Mouse (Mus musculus) urinary bladder, adult 2 months (tissue): ENCODE results near the gene Zfp646. TPM values are rescaled to one million over a fixed set of nuclear protein-coding genes. Genes with fewer than 3 reads are reported as not detected.
"Not testable (repeated sequence)": the region's sequence is repeated elsewhere in the genome, so short reads cannot be mapped to it uniquely, and the experiment has no call there.

Source experiments
- DNase-seq: peaks from one replicate; pipeline ENCODE4 v3.0.0; 2022; ENCODE audit warnings: low spot score
- polyA plus RNA-seq: library from polyadenylated mRNA; depleted of rRNA; stranded (reverse); fragments of >200 nt; gene quantifications from 2 replicates; pipeline ENCODE4 v1.2.3, GENCODE M21; 2012; rRNA removed

Zfp646 gene
- polyA plus RNA-seq: 12.2 and 15.6 TPM in 2 replicates

DNA sequence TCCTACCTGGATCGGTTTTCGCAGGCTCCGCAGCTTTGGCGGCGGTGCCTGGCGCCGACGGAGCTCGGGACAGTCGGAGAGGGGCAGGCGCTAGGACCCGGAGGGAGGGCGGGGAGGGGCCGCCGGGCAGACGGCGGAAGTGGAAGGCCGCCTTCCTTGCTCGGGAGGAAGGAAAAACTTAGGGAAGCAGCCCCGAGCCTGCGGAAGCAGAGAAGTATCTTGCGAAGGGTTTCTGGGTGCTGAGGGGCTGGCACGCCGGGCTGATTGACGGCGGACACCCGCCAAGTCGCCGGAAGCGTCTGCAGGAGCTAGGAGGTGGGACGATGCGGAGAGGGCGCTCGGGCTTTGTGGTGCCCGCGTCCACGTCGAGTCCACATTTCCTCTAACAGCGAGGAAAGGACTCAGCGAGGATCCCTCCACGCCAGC lies at the start of gene Zfp646:
TSS of gene Zfp646 (plus strand) at position 181 of the 426 bp plus-strand sequence.
- DNase-seq: no peak

DNA sequence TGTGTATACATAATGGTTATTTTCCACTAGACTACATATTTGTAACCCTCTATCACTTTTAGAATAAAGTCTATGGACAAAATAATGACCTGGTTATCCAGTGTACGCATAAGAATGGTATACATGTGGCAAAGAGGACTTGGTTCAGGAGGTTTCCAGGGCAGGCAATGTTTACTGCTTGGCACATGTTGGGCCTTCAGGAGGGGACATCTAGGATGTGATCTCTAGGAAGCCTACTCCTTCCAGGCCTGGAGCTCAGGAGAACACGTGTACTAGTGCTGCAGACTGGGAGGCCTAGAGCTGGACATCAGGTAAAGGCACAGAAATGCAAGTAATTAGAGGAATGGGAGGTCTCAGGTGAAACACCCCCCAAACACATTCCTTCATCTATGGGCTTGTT lies 40.5 kb upstream of the Zfp646 start:
- no peak for DNase-seq

DNA sequence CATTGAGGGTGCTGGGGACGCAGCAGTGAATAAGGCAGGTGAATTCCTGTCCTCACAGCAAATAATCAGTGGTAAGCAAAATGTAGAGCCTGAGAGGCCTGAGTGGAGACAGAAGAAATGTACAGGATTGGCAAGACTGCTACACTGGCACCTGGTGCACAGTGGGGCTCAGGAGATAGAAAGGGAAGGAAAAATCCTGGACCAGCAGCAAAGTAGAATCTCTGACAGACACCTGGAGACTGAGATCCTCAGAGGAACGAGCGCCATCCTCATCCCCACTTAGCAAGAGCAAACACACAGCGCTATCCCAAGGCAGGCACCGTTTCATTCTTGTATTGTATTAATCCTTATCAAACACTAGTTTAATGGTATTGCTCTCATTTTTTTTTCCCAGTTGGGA lies 38.5 kb upstream of the Zfp646 start:
- no peak for DNase-seq

DNA sequence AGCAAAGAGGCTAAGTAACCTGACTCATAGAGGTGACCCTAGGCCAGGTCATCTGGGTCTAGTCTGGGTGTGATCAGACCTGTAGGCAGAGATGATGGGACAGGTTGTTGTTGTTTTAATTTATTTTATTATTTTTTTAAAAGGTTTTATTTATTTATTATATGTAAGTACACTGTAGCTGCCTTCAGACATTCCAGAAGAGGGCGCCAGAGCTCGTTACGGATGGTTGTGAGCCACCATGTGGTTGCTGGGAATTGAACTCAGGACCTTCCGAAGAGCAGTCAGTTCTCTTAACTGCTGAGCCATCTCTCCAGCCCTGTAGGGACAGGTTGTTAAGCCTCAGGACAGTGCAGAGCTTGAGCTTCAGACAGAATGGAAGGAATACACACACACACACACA lies 38.1 kb upstream of the Zfp646 start:
- DNase-seq: not testable (repeated sequence)

DNA sequence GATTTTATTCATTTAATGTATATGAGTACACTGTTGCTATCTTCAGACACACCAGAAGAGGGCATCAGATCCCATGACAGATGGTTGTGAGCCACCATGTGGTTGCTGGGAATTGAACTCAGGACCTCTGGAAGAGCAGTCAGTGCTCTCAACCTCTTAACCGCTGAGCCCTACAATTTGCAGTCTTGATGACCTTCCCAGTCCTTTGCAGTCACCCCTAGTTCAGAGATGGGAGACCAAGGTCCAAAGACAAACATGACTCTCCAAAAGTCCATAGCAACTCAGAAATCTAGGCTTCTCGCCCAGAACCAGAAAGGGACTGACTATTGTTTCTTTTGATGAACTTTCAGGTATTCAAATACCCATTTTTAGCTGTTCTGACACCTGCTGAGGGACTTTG lies 36.0 kb upstream of the Zfp646 start:
- DNase-seq: not testable (repeated sequence)

DNA sequence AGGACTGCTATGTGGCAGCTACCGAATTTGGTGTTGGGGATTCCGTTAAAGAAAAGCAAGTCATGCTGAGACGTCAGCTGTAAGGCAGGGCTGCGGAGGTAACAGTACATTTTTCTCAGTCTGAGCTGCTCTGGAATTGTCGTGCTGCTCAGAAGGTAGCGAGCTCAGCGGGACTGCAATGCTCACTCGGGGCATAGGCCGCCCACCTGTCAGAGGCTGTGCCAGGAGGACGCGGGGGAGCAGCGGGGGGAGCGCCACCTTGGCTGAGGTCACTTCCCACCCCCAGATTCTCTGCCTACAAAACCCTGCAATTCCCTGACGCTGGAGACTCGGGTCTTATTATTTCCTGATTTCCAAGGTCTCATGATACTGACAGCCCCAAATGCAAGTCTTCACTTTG lies 35.1 kb upstream of the Zfp646 start:
- DNase-seq: no peak

DNA sequence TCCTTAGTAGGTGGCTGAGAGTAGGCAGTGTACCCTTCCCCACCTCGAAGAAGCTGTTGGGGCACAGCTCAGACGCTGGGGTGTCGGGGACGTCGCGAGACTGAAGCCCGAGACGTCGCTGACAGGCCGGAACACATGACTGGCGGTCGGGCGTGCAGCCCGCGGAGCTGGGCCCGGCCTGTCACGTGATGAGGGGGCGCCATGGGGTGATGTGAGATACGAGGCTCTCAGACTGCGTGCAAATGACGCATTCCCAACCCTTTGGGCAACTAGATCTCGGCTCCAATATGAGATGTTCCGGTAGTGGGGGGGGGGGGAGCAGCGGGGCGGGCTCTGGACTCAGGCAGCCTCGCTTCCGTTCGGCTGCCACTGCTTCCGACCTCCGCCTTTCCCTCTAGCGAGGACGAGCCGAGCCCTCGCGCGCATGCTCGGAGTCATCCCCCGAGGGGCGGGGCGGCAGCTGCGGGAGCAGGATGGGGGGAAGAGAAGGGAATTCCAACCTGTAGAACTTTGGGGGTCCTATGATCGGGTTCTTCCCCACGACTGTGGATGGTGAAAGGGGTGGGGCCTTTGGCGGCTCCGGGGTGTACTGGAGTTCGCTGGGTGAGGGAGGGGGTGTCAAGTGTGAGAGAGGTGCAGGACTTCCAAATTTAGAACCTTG lies 34.6 kb upstream of the Zfp646 start:
- DNase-seq: peak; percentile 86

DNA sequence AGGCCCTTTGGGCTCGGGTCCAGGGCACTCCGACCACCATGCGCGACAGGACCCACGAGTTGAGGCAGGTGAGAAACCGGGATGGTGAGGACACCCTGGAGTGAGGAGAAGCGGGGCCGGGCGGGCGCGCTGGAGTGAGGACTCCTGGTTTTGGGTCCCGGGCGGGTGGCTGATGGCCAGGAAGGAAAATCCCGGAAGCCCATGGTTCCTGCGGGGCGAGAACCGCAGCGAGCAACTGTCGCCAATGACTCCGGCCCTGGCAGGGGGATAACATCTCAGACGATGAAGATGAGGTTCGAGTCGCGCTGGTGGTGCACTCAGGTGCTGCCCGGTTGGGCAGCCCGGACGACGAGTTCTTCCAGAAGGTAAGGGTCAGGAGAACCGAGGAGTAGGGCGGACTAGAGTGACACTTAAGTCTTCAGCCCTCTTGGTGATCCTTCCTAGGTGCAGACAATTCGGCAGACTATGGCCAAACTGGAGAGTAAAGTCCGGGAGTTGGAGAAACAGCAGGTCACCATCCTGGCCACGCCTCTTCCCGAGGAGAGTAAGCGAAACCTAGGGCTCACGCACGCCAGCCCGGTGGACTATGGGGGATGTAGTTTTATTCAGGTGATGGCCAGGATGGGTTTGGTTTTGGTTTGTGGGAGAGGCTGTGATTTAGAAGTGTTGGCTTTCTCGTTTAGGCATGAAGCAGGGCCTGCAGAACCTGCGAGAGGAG lies 33.9 kb upstream of the Zfp646 start:
- peak; percentile 52 for DNase-seq

DNA sequence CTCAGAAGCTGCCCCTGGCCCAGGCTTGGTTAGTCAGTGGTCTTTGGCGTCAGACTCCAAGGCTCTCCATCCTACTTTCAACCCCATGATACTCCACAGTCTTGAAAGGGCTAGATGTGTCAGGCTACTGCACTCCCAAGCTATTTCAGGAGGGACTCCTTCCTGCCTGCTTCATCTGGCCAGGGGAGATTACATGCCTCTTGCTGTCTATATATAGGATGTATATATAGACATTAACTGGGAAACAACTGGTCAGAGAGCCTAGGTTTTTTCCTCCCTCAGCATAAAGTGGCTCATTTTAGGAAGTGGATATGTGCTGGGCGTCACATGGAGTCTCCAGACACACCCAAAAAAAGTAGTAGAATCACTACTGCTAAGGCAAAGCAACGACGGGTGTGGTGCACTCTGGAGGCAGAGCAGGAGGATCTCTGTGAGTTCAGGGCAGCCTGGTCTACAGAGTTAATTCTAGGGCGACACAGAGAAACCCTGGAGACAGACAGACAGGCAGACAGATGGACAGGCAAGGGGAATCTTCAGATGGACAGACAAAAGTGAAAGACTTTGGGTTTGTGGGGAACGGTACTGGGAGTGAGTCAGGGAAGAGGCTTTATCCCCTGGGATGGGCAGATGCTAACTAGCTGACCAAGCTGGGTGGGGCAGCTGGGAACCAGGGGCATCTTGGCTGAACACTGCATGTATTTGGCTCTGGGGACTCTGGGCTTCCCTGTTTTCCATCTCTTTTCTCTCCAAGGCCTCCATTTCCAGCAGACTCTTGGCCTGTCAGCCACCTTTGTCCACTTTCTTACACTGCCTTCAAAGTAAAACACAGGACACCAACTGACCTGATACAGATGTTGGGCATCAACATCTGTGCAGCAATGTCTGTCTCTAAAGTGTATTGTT lies 25.8 kb upstream of the Zfp646 start:
- DNase-seq: no peak

DNA sequence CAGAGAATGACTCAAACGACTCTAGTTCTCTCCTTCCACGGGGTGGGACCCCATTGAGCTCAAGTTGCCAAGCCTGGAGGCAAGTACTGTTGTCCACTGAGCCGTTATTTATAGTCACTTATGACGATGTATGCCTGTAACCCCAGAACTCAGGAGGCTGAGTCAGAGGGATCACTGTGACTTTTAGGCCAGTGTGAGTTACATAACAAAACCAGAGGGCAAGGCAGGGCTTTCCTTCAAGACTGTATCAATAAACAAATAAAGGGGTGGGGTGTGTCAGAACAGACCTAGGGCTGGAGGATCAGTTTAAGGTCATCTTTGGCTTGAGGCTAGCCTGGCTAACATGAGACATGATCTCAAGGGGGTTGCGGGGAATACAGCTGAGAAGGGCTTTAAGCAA lies 25.1 kb upstream of the Zfp646 start:
- no peak for DNase-seq

DNA sequence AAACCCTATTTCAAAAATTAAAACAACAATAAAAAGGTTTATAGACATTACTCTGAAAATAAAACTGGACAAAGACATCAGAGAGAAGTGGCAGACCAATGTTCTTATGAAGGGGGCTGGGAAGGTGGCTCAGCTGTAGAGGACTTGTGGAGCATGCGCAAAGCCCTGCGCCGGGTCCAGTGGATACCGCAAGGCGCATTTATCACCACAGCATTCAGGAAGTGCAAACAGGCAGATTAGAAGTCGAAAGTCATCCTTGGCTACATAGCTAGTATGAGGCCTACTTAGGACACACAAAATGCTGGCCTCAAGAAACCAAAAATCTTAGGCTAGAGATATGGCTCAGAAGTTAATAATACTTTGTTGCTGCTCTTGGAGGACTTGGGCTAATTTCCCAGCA lies 17.8 kb upstream of the Zfp646 start:
- no peak for DNase-seq

DNA sequence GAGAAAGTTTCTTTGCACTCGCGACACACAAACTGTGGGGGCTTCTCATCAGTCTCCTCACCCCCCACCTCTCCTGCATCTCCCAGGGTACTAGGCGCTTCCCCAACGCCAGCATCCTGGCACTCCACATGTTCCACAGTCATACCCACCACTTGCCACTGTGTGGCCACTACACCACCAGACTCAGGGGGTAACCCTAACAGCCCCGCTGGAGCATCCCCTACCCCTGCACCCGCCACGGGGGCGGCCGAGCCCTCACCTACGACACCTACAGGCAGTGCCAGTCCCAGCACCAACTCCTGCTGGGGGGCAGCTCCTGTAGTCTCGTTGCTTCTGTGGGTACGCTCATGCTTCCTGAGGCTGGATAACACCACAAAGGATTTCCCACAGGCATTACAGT lies 9.6 kb upstream of the Zfp646 start:
- DNase-seq: no peak

DNA sequence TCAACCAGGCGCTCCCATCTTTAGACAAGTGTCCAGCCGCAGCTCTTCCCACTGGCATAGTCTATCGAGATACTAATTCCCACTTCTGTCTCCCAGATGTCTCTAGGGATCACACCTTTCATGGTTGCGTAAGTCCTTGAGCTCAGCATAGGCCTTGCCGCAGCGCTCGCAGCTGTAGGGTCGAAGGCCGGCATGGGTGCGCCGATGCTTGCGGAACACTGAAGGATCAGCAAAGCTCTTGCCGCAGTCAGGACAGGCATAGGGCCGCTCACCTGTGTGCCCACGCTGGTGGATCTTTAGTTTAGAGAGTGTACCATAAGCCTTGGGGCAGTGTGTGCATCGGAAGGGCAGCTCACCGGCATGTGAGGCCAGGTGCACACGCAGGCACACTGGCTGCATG lies 8.4 kb upstream of the Zfp646 start:
- no peak for DNase-seq

DNA sequence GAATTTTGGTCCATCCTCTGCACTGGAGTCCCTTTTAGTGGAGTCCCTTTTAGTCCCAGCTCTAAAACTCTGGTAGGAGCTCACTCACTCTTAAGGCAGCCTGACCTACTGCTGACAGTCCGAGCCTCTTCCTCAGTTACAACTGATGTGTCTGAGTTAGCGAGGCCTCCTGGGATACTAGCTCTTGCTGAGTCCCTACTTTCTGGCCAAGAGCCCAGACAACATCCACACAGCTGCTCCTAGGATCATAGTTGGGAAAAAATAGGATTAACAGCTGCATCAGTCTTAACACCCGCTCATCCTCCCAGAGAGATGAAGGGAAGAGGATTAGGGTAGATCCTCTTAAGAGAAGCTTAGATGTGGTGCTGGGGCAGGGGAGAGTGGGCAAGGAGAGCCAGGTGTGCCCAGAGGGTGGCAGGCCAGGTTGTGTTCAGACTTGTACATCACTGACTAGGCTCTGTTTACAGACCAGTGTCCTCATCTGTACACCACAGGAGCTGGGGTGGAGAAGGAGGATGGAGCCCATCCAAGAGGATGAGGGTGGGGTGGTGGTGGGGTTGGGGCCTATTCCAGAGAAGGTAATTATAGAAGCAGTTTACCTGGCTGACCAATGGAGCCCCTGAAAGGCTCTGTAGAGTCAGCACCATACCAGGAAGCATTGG lies 6.7 kb upstream of the Zfp646 start:
- no peak for DNase-seq

DNA sequence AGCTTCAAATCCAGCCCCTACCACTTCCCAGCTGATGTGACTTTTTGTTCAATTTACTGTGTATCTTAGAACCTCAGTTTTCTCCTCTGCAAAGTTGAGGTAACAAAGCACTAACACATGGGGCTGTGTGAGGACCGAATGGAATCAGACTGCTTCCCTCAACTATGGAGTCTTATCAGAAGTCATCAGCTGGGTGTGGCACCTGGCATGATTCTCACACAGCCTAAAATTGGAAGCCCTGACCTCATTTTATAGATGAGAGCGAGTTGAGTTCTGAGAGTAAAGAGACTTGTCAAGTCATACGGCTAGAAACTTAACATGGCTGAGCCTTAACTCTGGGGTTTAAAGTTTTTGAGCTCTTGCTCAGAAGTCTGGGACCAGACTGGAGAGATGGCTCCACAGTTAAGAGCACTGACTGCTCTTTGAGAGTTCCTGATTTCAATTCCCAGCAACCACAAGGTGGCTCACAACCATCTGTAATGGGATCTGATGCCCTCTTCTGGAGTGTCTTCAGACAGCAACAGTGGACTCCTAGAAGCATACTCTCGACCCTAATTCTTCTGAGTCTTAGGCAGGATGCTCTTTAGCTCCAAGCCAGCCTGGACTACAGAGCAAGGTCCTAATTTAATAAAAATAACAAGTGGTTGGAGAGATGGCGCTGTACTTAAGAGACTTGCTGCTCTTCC lies 5.7 kb upstream of the Zfp646 start:
- DNase-seq: no peak

DNA sequence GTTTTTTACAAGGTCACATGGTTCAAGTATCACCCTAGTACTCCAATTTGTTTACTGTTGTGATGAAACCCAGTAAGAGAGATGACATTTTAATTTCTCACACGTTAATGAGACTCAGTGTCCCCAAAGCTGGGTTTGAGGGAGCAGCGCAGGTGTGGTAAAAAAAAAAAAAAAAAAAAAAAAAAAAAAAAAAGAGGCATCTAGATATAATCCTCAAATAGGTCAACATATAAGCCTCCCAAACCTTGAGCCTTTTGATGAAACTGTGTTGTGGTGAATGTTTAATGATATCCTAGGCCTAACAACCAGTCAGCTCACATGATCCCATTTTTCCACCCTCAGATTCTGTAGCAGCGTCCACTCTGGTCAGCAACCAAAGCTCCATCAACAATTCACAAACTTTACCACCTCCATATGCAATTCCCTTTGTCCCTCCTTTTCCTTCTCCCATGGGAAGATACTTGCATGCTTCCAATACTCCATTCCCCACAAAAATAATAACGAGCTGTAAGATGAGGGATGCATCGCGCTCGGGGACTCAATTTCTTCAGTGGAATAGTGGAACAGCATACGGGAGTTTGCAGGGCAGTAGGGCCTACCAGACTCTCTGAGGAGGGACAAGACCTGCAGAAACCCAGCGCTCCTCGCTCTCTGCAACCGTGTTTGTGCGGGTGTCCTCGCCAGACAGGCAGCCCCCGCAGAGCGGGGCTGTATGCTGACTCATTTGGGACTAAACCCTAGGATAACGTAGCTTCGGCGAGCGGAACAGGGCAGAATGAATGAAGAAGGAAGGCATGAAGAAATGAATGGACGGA lies 1.0 kb upstream of the Zfp646 start:
- no peak for DNase-seq

DNA sequence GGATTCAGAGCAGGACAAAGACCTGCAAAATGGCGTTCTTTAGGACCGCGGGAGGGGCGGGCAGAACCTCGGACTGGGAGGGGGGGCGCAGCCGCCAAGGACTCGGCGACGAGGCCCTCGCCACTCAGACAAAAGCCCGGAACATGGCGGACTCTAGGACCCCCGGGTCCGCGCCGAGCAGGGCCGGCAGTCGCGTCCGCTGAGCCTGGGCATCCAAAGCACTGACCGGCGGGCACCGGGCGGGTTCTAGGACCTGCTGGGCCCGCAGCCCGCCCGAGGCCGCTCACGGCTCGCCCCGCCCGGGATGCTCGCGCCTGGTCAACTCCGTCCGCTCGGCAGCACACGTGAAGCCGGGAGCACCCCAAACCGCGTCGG lies 407 bp upstream of the Zfp646 start:
- peak; percentile 77 for DNase-seq

DNA sequence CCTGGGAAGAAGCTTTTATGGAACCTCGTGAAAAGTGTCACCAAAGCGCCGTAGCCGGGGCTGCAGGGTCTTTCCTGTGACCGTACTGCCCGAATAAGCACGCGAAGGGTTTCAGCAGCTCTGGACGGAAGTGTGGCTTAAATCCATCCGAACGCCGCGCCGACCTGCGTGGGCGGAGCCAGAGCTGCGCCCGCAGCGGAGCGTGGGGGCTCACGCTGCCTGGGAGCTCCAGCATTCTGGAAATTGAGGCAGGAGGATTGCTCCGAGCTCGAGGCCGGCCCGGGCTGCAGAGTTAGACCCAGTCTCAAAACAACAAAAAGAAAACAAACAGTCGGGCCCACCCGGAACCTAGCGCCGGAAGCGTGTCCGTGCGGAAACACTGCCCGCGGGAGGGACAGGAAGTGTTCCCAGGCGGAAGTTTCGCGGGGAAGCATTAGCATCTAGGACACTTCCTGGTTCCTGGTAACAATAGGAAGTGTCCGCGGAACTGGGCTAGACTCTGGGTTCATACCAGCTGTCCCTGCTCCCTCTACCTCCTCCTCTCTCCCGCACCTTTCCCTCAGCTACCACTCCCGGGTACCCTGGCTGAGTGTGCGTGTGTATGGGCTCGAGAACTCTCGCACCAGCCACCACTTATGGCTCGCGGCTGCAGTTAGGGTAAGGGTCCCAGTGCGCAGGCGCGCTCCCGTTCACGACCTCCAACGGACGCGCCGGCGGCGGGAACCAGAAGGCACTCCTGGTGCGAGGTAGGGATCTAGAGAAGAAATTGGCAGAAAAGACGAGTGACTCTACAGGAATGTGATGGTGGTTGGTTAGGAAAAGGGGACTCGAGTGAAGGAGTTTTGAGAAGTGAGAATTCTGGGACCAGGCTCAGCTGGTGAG lies 687 bp downstream of the Zfp646 start, which contains the start of gene Zfp668:
TSS of gene Zfp668 (minus strand) at position 362 of the 882 bp plus-strand sequence.
- DNase-seq: peak; percentile 83

DNA sequence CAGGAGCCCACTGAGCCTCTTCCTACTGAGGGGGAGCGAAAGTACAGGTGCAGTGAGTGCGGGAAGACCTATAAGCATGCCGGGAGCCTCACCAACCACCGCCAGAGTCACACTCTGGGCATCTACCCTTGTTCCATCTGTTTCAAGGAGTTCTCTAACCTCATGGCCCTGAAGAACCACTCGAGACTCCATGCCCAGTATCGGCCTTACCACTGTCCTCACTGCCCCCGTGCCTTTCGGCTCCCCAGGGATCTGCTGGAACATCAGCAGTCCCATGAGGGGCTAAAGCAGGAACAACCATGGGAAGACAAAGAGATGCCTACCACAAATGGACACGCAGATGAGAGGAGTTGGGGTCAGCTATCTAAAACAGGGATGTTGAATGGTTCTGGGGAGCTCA lies 3.3 kb downstream of the Zfp646 start:
- DNase-seq: no peak
